Mouse (Mus musculus) frontal cortex, postnatal 36 days (tissue): ENCODE results near the gene Nup214.

Experiments used
- DNase-seq, 2 experiments: peaks; one replicate each; pipeline ENCODE4 v3.0.0; 2022; ENCODE audit warnings: low spot score in 2 of 2

Nup214 gene

DNA sequence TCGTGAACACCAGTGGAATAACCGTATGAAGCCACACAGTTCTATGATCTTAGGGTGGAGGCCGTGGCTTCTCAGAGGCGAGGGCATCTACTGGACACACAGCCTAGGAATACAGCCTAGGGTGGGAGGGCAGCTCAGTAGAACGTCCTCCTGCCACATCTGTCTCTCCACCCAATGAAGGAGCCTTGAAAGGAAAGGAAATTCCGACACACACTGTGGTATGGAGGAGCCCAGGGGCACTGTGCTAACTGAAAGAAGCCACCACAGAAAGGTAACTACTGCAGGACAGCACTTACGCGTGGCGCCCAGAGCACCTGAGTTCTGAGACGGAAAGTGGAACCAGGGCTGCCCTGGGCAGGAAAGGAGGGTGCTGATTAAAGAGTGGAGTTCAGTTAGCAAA, 96.5 kb downstream of the Nup214 start:
- DNase-seq: no peak

- DNase-seq: peak in 1 of 2 experiments; percentile 28
These were observed 100.2 kb downstream of the Nup214 start for GRCm38 (mm10) chr2:32074404-32074803.

DNA sequence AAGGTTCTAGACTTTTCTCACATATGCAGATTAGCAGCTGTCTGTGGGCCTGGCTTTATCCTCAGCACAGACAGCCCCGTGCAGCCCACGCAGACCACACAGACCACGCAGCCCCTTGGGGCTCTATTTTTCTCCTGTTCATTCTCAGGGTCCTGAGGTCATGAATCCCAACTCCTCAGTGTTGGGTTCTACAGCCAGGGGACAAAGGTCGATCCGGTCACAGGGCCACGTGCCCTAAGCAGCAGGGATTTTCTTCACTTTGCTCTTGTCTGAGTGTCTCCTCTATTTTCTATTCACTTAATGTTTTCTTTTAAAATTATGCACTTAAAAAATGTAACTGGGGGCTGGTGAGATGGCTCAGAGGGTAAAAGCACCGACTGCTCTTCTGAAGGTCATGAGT, 101.1 kb downstream of the Nup214 start:
- DNase-seq: no peak

DNA sequence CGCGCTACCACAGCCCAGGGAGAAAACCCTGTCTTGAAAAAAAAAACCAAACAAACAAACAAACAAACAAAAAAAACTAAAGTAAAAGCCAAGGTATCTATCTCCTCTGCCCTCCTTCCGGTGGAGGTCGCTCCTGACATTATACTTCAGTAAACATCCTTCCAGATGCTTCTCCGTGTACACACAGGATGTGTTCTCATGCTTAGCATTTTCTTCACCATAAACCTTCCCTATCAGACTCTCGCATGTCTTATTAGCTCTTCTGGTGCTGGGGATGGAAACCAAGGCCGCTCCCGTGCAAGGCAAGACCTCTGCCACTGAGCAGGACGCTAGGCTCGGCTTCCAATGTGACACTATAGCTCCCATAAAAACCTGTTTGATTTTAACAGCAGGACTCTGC, 103.5 kb downstream of the Nup214 start:
- DNase-seq: no peak

DNA sequence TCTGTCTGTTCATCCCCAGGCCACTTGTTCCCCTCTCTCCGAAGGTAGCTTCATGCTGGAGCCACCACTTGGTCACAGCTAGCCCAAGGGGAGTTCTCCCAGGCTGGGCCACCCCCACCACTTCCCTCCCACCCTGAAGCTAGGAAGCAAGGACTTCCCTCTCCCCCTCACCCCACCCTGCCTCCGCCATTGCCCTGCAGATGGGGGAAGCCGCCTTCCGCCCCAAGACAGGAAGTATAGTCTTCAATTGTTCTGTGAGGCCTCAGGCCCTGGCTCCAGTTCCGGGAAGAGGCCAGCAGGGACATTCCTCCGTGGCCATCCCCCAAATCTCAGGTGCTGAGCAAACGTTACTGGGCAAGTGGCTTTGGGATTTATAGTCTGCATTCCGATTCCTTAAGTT, 104.3 kb downstream of the Nup214 start:
- DNase-seq: no peak

- DNase-seq: no peak
These were observed 105.0 kb downstream of the Nup214 start for GRCm38 (mm10) chr2:32079191-32079725.

DNA sequence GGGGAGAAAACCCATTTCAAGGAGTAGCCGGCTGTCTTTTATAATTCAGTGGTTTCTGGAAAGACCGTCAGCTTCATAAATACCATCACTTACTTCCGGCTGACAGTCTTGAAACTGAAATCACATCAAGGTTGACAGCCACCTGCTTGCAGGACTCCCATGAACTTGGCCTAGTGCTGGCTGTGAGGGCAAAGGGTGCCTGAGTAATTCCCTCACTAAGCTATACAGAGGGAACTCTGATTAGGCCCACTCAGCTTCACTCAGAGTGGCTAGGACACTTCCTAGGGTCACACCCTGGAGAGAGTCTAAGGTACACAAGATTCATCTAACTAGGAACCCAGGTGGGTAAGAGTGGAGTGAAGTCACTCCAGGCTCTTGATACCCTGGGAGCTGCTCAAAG, 106.4 kb downstream of the Nup214 start:
- DNase-seq: no peak

- no peak for DNase-seq
These were observed 107.2 kb downstream of the Nup214 start for GRCm38 (mm10) chr2:32081296-32081929.

GRCm38 (mm10) chr2:32082229-32082628, 108.0 kb downstream of the Nup214 start:
- no peak for DNase-seq

DNA sequence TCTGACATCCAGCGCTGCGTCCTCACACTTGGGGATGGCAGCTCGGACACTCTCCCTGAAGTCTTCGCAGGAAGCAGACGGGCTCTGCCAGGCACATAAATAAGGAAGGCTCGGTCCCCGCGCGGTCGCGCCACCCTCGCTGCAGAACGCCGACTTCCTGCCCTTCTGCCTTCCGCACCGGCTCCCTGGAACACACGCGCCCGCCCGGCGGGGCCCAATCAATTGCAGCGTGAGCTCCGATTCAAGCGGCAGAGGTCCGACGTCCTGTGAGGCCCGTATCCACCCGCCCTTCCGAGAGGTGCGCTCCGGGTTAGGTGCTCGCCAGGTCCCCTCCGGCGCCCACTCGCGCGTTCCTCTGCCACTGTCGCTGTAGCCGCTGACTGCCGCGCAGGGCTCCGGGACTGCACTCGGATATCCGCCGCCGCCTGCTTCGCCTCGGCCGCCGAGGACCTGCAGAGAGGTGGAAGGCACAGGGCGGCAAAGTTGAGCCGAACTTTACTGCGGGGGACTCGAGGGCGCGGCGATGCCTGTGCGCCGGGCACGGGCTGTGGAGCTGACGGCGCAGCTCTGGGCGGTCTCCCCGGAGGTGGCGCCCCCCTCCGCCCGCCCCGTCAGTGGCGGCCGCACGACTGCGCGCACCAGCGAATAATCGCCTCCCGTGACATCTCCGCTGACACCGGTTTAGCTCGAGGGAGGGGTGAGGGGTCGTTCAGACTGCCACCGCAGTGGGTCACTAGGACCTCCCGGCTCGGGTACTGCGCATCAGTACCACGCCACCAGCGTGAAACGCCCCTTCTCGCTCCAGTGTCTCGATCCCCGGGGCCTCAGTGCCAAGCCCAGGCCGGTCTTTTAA, 109.1 kb downstream of the Nup214 start:
- peak in 1 of 2 experiments; percentile 52 for DNase-seq

GRCm38 (mm10) chr2:32084111-32084871, 110.1 kb downstream of the Nup214 start, which contains the start of gene Fam78a:
Gene Fam78a, minus strand, starts transcription at chr2:32084857.
- peak; percentile 55 to 56 for DNase-seq

DNA sequence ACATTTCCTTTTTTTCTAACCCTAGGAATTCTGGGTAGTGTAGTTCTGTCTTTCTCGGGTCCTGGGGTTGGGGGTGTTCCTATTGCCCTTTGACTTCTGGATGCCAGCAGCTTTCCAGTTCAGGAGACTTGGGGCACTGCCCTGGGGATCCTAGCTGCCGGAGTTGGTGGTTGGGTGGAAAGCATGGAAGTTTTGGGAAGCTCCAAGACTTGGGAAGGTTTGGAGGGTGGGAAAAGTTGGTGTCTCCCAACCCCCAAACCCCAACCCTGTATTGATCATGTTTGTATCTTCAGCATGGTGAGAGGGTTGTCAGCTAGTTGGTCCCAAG, 110.6 kb downstream of the Nup214 start:
- no peak for DNase-seq

DNA sequence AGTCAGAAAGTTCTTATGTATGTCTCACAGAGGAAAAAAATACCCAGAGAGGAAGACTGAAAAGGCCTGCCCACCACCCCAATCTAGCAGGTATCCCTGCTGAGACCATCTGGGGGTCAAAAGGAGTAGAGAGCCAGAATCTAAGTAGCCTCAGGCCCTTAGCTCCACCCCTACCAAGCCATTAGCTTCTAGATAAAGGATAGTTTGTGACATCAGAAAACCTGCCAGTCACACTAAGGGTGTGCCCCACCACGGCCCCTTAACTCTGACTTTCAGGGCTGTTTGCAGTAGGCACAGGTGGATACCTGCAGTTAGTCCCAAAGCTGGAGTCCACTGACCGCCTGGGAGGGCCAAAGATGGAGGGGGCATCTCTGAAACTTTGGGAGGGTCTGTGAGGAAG, 111.0 kb downstream of the Nup214 start:
- DNase-seq: no peak

GRCm38 (mm10) chr2:32087606-32088005, 113.4 kb downstream of the Nup214 start:
- no peak for DNase-seq

DNA sequence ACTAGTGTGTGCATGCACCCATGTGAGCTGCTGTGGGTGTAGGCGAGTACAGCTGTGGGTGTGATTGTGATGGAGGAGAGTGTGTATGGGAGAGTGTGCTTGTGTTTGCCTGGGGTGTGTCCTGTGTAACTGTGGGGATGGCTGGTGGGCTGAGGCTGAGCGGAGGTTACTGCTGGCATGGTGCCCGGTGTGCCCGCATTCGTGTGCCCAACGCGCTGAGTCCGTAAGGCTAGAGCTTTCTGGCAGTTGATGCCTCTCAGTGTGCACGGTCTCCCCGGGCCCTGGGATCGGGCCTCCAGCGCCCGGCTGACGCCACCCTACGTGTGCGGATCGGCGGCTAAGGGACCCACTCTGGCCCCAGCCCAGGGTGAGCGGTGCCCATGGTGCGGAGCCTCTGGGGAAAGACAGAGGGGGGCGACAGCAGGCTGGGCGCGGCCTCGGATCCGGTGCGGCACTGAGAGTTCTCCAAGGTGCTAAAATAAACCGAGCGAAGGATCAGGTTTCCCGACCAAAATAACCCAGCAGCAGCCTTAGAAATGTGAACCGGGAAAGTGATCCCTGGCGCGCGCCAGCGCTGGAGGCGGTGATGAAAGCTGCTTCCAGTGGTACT, 114.2 kb downstream of the Nup214 start:
- peak; percentile 65 to 73 for DNase-seq

GRCm38 (mm10) chr2:32089606-32090005, 115.4 kb downstream of the Nup214 start:
- no peak for DNase-seq

- DNase-seq: no peak
These were observed 115.9 kb downstream of the Nup214 start for GRCm38 (mm10) chr2:32090145-32090544.

DNA sequence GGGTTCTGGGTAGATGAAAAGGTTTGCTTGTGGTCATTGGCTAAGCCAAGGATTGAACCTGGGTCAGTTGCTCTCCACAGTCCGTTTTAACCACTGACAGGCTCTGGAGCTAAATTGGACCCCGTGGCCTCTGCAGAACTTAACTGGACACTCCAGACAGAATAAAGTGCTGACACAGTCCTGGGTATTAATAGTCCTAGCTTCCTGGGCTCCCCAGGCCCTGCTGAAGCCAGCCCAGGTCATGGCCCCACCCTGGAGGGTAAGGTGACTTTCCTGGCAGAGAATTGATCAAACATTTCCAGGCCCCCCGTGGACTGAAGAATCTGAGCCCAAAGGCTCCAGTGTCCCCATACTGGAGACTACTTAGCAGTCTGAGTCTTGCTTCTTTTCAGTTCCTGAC, 117.7 kb downstream of the Nup214 start:
- DNase-seq: no peak

DNA sequence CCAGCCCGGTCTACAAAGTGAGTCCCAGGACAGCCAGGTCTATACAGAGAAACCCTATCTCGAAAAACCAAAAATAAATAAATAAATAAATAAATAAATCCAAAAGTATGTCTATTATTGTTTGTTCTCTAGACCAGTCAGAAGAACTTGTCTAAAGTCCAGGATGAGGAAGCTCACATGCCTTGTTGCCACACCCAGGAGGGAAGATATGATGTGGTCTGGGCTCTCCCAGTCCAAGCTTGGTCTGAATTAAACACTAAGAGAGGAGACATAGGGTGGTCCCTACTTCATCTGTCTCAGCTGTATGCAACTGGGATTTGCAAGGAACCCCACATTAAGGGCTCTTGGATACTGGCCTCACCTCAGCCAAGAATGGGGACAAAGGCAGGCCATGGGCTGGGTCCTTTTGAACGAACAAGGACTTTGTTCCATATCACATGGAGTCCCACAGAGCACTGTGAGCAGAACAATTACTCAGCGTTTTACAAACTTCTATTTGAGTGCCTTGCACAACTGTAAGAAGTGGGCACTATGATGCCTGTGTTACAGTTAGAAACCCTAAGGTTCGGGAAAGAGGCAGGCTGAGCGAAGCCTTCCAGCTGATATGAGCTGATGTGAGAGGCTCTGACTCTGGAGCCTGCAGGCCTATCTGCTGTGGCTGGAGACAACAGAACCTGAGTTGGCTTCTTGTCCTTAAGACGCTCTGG, 119.9 kb downstream of the Nup214 start:
- DNase-seq: no peak

- DNase-seq: peak; percentile 84 to 91
These were observed 121.3 kb downstream of the Nup214 start, which contains the start of gene Plpp7 for GRCm38 (mm10) chr2:32095351-32096121. Gene Plpp7, plus strand, starts transcription at chr2:32095528.

- no peak for DNase-seq
These were observed 121.8 kb downstream of the Nup214 start for GRCm38 (mm10) chr2:32096122-32096420.
